Mouse (Mus musculus) regulatory T cell (primary cell): ENCODE data around the gene Cbll1.

ENCODE experiments used
- in situ Hi-C: fragments of 300-600 bp; cut with MboI, MseI; formaldehyde crosslinking; loops from one replicate; pipeline ENCODE4 v1.15.1; 2025; ENCODE audit warnings: high pct_unique_total_duplicates

Gene Cbll1

DNA sequence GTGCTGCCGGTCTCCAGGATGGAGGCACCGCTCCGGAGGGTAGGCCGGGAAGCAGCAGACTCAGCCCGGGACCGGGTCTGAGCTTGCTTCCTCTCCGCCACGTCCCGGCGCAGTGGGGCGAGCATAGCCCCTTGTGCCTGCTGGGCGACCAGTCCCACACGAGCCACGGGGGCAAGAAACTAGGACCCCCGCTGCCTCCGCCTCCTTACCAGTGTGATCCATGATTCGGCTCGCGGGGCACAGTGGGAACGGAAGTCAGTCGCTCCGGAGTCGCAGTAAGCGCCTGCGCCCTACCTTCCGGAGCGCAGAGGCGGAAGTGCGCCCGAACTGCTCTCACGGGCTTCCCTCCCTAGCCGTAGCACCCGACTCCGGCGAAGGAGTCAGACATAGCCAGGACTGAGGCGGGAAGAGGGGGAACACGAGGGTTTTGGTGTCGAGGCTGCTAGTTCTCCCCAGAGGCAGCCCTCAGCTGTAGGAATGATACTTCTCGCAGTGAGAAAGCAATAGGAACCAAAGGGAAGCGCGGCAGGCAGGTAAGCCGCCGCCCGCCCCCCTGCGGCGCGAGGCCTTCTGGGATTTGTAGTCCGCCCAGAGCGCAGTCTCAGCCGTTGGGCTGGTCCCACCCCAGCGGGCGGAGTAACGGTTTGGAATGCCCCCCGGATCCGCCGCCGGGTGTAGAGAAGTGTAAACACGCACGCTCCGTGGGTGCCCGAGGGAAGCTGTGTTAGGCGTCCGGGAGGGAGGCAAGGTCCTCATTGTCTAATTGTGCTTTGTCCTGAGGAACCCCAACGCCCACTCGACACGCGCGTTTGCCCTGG, at the start of gene Cbll1:
Cbll1 (minus strand) TSS at position 303 of the 818 bp plus-strand sequence.
- in situ Hi-C loops, result loop anchor here (5.0 to 10.0 kb wide), 3 partner anchors 133 to 585 kb away; partner anchors contain the start of genes Acp1, Bcap29, Dld and Sh3yl1

DNA sequence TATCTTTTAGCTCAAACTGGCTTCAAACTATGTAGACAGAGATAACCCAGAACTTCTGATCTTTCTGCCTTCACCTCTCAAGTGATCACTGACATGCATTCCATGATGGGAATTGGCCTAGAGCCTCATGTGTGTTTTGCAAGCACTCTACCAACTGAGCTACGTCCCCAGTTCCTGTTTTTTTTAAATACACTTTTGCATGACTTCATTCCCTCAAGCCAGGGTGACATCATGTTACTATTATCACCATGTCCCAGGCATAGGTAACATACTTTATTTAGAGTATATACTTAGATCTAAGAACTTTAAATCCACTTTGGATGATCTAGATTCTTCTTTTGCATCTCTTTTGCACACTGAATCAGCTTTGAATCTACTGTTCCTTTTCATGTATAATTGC, 46.6 kb upstream of the Cbll1 start:
- in situ Hi-C loops, result no loop called here

GRCm38 (mm10) chr12:31545219-31545618, 45.8 kb upstream of the Cbll1 start:
- in situ Hi-C loops, result no loop called here

DNA sequence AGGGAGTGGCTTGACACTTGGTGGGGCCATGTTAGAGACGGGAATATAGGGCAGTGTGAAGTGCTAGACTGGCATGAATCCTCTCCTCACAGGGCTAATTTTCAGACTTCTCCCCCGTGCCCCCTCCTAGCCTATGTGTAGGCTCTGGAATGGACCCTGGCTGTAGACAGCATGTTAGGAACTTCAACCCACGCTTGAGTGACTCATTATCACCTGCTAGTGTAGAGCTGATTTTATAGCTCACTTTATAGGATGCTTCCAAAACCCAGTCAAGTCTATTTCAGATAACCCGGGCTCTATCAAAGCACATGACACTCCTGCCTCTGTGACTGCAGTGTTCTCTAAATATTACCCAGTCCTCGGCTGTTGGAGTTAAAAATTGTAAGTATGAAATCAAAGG, 42.1 kb upstream of the Cbll1 start:
- in situ Hi-C loops, result no loop called here

GRCm38 (mm10) chr12:31539783-31540182, 40.4 kb upstream of the Cbll1 start:
- in situ Hi-C loops, result no loop called here

GRCm38 (mm10) chr12:31537515-31538230, 38.3 kb upstream of the Cbll1 start:
- in situ Hi-C loops, result no loop called here

GRCm38 (mm10) chr12:31534060-31534843, 34.8 kb upstream of the Cbll1 start:
- in situ Hi-C loops, result no loop called here

DNA sequence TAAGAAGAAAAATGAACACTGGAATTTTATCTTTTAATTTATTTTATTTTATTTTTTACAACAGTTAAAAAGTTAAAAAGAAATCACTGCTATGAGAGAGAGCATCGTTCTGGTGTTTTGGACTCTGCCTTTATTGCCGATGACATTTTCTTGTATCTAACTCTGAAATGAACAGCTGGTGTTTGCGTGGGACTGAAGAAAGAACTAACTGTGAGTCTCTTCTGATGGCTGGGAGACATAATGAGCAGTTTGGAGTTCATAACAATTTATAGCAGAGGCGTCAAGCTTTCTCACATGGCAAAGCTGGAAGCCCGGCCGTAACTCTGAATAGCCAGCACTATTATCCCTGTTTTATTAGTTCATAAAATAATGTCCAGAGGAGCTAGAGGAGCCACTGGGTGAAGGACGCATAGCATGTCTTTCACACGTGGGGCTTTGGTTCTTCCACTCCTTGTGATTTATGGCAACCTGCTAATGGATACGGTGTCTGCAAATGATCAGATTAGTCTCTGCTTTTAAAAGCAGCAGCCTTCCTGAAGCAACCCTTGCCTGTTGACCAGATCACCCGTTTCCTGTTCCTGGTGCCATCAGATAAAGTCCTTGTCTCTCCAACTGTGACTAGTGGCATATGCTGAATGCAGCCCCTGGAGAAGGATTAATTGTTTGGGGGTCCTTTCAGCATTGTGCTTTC, 33.9 kb upstream of the Cbll1 start:
- in situ Hi-C loops, result no loop called here

DNA sequence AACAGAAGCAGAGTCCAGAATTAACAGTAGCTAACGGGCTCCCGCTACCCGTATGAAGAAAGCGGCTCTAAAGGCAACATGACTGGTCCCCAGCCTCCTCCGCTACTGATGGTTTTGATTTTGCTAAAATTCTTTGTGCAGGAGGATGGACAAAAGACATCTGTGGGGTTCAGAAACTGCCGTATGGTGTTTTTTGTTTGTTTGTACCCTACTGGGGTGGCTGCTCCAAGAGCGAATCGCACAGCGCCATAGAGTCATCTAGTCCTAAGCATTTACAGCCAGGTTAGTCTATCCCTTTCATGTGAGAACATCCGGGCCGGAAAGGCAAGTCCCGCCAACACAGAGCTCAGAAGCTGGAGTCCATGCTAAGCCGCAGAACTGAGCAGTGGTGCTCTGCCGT, 32.6 kb upstream of the Cbll1 start:
- in situ Hi-C loops, result no loop called here

DNA sequence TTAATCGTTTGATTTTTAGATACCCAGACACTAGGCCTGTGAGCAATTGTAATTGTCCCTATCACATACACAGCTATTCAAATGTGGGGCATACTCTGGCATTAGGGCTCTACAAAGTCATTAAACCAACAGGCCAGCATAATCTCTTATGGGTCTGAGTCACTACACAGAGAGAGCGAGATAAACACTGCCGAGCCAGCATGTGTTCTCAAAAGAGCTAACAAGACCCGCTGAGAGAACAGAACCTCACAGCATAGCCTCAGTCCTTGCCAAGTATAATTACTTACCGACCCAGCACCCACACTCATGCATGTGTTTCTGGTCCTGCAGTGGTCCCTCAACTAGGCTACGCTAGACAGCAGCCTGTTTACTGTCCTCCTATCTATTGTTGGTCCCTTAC, 28.0 kb upstream of the Cbll1 start:
- in situ Hi-C loops, result no loop called here

DNA sequence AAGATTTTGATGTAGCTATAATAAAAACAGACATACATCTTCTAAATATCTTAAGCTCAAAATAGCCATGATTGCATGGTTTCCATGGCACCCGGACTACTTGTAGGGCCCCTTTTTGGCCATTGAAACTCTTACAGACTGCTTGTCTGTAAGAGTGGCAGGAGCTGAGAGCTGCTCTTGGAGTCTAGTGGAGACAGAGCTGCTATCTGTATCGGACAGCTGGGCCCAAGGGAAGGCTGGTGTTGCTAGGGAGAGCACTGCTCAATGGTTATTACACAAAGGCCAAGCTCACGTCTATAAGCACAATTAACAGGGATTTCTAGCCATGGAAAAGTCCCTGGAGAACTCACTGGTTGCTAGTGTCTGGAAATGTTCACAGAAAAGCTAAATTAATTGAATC, 22.0 kb upstream of the Cbll1 start:
- in situ Hi-C loops, result no loop called here

DNA sequence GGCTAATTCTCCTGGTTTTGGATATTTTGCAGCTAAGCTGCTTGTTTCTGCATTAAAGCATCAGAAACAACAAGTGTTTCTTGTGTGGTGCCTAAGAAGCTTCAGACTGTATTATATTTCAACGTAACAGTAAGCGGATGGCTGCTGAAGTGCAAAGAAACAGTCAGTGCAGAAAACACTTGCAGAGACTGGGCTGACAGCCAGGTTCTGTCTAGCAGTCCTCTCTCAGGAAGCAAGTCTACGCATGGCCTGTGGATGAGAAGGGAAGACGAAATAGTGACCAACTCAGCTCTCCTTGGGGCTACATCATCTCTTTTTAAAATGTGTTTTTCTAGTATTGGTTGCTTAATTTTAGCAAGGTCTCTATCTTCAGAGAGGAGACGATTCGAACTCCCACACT, 20.7 kb upstream of the Cbll1 start:
- in situ Hi-C loops, result no loop called here

- in situ Hi-C loops, result loop anchor here (5.0 kb wide), 1 partner anchor 413 kb away; no protein-coding TSS in a partner anchor
These were observed 14.5 kb upstream of the Cbll1 start for GRCm38 (mm10) chr12:31513724-31514503.

DNA sequence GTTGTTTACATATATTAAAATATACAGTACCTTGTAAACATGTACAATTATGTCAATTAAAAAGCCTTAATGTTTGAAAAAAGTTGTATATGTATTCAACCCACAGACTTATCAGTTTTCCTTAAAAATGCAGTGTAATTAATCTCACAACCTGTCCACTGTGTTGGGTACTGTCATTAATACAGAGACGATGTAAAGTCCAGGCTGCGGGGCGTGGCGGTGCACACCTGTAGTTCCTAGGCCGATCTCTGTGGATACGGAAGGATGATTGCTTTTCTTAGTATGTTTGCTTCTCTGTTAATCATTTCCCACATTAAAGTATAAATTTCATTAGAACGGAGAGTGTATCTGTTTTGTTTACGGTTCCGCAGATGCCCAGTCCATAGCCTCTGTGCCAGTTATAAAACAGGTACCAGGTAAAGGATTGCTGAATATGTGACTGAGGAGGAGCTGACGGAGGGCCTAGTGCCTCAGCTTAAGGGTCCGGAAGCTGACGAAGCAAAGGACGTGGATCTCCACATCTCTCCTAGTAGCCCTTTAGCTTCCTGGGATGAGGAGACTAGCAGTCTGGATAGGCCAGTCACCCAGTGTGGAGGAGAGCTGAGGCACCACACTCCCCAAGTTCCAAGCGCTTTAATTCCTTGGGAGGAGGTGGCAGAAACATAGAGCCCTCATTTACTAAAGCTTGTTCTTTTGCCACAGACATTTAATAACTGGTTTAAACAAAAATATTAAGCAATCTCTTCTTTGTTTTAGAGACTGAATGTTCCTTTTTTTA, 13.4 kb upstream of the Cbll1 start:
- in situ Hi-C loops, result loop anchor here (5.0 kb wide), 1 partner anchor 414 kb away; no protein-coding TSS in a partner anchor

DNA sequence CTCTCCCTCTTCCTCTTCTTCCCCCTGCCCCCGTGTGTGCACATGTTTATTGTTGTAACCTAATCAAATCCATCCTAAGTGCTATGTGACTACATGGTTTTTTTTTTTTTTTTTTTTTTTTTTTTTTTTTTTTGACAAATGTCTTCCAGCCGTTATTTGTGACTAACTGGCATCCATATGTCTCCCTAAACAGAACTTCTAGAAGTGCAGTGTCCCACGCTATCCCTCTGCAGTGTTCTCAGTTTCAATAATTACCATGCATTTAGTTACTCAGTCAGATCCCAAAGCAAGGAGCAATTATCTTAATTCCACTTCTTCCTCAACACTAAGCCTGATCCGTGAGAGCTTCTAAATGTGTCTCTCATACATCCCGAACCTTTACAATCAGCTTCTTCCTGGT, 11.8 kb upstream of the Cbll1 start:
- in situ Hi-C loops, result loop anchor here (5.0 kb wide), 1 partner anchor 416 kb away; no protein-coding TSS in a partner anchor

GRCm38 (mm10) chr12:31508496-31508895, 9.1 kb upstream of the Cbll1 start:
- in situ Hi-C loops, result no loop called here

DNA sequence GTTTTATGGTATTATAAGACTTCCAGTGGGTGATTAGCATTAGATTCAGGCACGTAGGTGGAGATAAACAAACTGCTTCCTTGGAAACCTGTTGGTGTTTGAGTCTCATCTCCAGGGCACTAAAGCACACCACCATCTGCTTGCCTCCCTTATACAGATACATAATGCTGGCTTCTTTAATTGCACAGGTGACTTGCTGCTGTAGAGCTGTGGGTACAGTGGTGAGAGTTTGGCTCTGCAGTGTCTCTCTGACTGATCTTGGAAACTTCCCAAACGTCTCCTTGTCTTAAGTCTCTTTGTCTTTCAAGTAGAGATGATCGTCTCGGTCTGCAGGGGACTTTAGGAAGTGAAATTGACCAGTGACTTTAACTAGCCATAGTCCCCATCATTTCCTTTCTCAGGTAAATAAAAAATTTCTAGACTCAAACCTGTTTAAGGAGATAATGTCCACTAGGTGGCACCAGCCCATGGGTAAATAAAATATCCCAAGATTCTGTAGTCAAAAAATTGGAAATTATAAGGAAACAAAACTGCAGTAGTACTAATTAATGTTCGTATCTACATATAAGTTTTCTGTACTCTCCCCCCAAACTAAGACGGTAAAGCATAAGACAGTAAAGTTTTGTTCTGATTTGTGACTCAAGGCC, 8.4 kb upstream of the Cbll1 start:
- in situ Hi-C loops, result no loop called here

GRCm38 (mm10) chr12:31503211-31503610, 3.8 kb upstream of the Cbll1 start:
- in situ Hi-C loops, result no loop called here

- in situ Hi-C loops, result no loop called here
These were observed 1.9 kb upstream of the Cbll1 start for GRCm38 (mm10) chr12:31501266-31501665.
